Mouse (Mus musculus) E14TG2a.4 (cell line): ENCODE measurements around the gene Slc35e1.

Source experiments
- CTCF ChIP-seq: conservative IDR thresholded peaks from 2 replicates; pipeline ENCODE4 v1.5.1; 2014; ENCODE audit warnings: low read length
- NANOG ChIP-seq: IDR thresholded peaks from 2 replicates; pipeline ENCODE4 v1.6.1; 2014; ENCODE audit warnings: borderline replicate concordance, low read length, mixed read lengths
- POU5F1 ChIP-seq: IDR thresholded peaks from 2 replicates; pipeline ENCODE4 v1.6.1; 2014; ENCODE audit warnings: low read length, borderline replicate concordance

DNA sequence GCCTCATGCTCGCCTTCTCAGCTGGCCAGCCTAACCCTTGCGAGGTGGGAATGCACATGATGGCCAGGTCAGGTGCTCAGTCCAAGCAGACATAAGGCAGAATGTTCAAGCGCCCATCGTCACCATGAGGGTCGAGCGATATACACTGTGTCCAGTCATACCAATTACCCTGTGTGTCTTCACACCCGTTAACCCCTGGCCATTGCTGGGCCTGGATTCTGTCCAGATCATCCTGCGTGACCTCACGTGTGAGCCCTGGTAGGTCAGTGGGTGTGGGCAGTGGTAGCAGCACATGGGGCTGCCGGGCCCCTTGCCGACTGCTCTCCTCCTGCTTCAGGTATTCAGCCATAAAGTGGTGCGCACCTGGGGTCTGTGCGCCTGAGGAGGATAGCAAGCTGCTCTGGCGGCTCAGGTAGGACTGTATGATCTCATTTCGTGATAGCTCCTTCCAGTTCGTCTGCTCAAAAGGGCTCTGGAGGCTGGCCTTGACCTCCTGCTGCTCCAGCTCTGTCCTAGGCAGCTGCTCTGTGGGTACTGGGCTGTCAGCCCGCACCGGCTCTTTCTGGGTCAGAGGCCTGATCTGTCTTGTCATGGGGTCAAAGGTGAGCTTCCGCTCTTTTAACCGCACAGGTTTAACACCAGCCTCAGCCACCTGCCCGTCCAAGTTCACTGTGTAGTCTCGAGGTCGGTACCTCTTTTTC, 3.1 kb upstream of the Slc35e1 start:
- no peak for TF ChIP-seq CTCF
- TF ChIP-seq POU5F1: no peak
- no peak for TF ChIP-seq NANOG
